Mouse (Mus musculus) adrenal gland, postnatal 14 days (tissue): ENCODE results near the gene Nr1h4. TPM values are rescaled to one million over a fixed set of nuclear protein-coding genes. Genes with fewer than 3 reads are reported as not detected.

Source experiments
- DNase-seq: peaks from one replicate; pipeline ENCODE4 v3.0.0; 2021; ENCODE audit warnings: mixed read lengths
- total RNA-seq: library from RNA; stranded (reverse); gene quantifications from 2 replicates; pipeline ENCODE4 v1.2.3, GENCODE M21; 2021

Gene Nr1h4
- total RNA-seq, 1 experiment from 2014 or later, result 21.5 TPM

DNA sequence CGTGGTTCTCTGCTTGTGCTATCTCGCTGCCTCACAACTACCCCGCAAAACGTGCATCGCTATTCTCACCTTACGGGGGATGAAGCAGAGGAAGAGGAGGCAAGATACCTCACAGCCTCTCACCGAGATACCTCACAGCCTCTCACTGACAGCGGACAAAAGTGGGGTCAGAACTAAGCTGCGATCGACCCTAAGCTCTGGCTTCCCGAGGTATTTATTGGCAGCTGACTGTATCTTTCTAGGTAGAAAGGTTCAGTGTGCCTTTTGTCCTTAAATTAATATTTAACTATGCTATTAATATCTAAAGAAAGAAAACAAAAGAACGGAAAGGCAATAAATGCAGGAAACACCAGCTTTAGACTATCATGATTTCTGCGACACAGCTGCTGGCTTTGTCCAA, 100.6 kb downstream of the Nr1h4 start:
- no peak for DNase-seq

DNA sequence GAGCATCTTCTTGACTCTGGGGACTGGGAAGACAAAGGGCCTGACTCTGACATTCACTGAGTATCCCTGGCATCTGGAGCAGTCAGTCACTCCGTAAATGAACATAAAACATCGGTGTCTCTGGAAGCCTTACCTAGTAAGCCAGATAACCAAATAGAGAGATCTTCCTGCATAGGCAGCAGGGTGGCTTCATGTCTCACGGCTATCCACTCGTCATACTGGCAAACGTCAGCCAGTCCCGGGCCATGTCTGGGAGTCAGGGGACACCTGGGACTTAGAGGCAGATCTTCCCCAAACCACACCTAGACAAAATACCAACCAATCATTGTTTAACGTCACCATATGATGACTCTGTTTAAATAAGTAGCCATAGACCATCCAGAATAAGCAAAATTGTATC, 102.6 kb downstream of the Nr1h4 start:
- DNase-seq, result no peak

GRCm38 (mm10) chr10:89424800-89425393, 108.5 kb downstream of the Nr1h4 start:
- DNase-seq, result no peak

DNA sequence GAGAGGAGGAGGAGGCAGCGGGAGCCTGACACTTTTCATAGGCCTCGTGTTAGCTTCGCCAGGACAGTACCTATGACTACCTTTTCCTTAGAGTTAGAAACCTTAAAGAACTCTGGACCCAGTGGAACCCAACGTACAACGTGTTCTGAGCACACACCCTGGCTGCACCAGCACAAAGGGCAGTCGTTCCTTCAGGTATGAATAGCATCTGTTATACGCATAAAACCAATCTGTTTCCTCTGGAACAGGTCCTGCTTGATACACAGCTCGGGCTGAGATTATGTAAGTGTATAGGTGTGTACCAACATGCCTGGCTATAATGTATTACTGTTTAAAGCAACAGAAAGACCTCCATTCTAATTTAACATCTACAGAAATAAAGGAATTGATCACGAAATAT, 109.2 kb downstream of the Nr1h4 start:
- no peak for DNase-seq

- no peak for DNase-seq
These were observed 110.1 kb downstream of the Nr1h4 start for GRCm38 (mm10) chr10:89423164-89423778.

DNA sequence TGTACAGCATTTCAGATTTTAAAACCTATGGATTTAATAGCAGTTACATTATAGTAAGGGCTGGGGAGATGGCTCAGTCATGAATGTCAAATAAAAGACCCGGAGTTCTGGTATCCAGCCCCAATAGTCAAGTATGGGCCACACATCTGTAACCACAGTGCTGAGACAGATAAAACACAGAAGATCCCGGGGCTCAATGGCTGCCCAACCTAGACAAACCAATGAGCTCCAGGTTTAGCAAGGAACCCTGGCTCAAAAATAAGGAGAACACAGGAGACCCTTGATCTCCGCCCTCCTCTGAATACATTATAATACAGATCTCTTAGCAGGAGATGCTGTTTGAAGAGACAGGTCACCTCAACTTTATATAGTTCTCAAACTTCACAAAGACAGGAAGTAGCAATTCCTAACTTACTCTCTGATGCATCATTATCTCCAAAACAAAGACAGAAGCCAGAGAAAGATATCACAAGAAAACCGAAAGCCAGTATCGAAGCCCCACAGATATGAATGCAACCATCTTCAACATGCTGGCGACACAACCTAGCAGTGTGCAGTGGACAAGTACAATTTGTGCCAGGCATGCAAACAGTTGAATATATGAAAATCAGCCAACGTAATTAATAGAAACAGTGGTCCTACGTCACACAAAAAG, 110.8 kb downstream of the Nr1h4 start:
- DNase-seq, result no peak

- DNase-seq, result no peak
These were observed 115.4 kb downstream of the Nr1h4 start for GRCm38 (mm10) chr10:89417966-89418365.

GRCm38 (mm10) chr10:89415478-89415877, 117.9 kb downstream of the Nr1h4 start:
- DNase-seq, result no peak

DNA sequence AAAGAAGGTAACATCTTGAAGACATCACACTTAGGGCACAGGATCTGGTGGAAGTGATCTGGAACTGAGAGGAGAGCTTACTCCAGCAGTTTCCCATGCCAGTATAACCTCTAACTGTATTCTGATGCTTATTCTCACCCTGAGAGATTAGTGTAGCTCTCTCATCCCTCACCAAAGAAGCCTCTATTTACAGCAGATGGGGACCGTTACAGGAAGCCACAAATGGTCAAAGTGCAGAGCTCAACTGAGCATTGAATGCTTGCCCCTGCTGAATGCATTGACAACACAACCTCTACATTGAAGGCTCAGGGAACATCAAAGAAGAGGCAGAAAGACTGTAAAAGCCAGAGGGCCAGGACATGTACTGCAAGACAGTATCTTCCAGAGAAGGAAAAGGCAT, 125.8 kb downstream of the Nr1h4 start:
- no peak for DNase-seq

DNA sequence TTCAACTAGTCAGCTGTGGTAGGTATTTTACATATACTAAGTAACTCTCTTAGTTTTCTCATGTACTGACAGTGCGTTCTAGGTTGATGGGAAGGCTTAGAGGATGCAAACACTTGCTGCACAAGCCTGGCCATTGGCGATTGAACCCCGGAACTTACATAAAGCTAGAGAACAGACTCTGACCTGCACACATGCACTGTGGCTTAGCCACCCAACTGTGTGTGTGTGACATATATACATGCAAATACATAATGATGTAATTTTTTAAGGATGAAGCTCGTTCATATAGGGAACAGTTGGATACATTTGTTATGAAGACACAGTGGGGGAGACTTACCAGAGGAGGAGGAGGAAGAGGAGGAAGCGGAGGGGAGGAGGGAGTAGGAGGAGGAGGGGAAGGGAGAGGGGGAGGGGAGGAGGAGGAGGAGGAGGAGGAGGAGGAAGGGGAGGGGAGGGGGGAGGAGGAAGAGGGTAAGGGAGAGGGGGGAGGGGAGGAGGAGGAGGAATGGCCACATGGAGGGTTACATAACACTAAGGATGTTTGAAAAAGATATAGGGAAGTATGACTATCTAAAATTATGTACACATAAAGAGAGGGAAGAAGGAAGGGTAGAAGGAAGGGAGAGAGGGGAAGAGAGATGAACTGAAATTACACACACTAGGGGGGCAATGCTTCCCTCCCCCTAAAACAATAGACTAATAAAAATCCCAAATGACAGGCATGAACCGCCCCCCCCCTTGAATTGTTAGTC, 126.5 kb downstream of the Nr1h4 start:
- DNase-seq, result no peak

DNA sequence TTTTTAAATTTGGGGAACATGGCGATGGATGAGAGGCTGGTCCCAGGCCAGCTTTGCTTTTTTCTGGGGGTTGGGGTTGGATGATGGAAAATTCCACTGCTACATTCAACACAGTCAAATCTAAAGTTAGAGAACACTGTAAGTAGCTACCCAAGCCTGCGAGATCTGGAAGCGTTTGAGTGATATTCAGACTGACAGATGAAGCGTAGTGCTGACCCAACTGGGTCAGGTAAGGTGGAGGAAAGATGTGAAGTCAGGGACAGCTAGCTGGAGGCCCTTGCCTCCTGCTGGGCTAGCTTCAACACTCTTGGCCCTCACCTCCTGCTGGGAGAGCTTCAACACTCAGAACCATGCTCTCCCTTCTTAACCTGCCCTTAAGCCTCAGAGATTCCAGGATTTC, 128.4 kb downstream of the Nr1h4 start:
- no peak for DNase-seq

Other genes starting within 250 kb of the Nr1h4 start
- 0.64 and 1.3 TPM in 2 replicates for gene Ano4, start 188.8 kb downstream of the Nr1h4 start, total RNA-seq
- gene Gas2l3, start 89.6 kb downstream of the Nr1h4 start, total RNA-seq, result 8.5 and 9.2 TPM in 2 replicates
- 0.85 TPM in 1 of 2 replicates, not detected in the other for gene Slc17a8, start 87.7 kb upstream of the Nr1h4 start, total RNA-seq
- gene Scyl2, start 152.7 kb upstream of the Nr1h4 start, total RNA-seq, result 43.6 and 45.8 TPM in 2 replicates
- gene Actr6, start 198.7 kb upstream of the Nr1h4 start, total RNA-seq, result 21.8 and 26.2 TPM in 2 replicates
- gene Uhrf1bp1l, start 211.4 kb upstream of the Nr1h4 start, total RNA-seq, result 61.7 and 66.2 TPM in 2 replicates